Mouse (Mus musculus) monocyte, adult 5-6 weeks (primary cell): Measurements from ENCODE around the gene Spen. TPM values are rescaled to one million over a fixed set of nuclear protein-coding genes. Genes with fewer than 3 reads are reported as not detected.
"Not testable (repeated sequence)": the region's sequence is repeated elsewhere in the genome, so short reads cannot be mapped to it uniquely, and the experiment has no call there.

ENCODE experiments used
- ATAC-seq: fragments of 153-309, 156-312 bp; replicated peaks from 2 replicates; pipeline ENCODE4 v1.8.0; 2017; ENCODE audit warnings: mild to moderate bottlenecking; ENCODE audit not compliant: low TSS enrichment, insufficient number of reproducible peaks, severe bottlenecking, poor library complexity, low FRiP score
- total RNA-seq: library from RNA; stranded (forward); fragments of 200-1000, 200-491, 200-594 nt; gene quantifications from 3 replicates; pipeline ENCODE4 v1.2.3, GENCODE M21; 2017

The Spen gene
- total RNA-seq: 39.8 to 81.5 TPM (median 48.1 TPM) in 3 replicates

- ATAC-seq: peak; percentile 87
Observed at GRCm38 (mm10) chr4:141538408-141539212, at the start of gene Spen. Spen (minus strand) TSS chr4:141538597.

GRCm38 (mm10) chr4:141583919-141584318, 45.5 kb upstream of the Spen start:
- peak; percentile 5; the same call in 1 of the 2 replicates for ATAC-seq

- ATAC-seq: no peak
Observed at GRCm38 (mm10) chr4:141581051-141581450, 42.7 kb upstream of the Spen start.

DNA sequence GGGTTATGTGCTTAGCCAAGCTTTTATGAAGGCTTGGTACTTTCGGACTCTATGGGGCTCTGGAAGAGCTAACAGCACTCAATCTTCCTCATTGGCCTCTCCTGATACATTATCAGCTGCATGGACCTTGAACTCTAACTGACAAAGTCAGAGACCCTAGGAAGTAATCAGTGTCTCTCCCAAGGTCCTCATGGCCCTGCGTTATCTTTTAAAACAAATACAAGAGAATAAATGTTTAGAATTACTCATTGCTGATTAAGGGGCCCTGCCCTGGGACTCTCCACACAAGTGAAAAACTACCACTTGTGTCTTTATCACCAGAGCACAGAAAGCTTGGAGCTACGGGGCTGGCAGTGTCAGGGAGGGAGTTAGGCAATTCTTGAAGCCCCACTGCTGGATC, 40.4 kb upstream of the Spen start:
- ATAC-seq: no peak

- ATAC-seq: no peak
Observed at GRCm38 (mm10) chr4:141576877-141577276, 38.5 kb upstream of the Spen start.

DNA sequence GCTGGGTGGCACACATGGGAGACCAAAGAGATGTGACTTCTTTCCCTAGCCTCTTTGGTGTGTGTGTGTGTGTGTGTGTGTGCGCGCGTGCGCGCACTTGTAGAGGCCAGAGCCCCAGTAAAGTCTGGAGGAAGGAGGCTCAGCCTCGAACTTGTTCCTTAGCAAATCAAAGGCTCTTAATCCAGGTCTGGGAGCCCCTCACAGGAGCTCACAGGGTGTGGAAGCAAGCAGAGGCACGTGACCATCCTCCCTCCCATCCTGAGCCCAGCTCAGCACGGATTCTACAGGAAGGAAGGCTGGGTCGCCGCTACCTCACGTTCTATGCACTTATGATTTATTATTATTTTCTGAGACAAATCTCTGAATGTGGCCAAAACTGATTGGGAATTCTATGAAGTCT, 38.0 kb upstream of the Spen start:
- ATAC-seq: no peak

DNA sequence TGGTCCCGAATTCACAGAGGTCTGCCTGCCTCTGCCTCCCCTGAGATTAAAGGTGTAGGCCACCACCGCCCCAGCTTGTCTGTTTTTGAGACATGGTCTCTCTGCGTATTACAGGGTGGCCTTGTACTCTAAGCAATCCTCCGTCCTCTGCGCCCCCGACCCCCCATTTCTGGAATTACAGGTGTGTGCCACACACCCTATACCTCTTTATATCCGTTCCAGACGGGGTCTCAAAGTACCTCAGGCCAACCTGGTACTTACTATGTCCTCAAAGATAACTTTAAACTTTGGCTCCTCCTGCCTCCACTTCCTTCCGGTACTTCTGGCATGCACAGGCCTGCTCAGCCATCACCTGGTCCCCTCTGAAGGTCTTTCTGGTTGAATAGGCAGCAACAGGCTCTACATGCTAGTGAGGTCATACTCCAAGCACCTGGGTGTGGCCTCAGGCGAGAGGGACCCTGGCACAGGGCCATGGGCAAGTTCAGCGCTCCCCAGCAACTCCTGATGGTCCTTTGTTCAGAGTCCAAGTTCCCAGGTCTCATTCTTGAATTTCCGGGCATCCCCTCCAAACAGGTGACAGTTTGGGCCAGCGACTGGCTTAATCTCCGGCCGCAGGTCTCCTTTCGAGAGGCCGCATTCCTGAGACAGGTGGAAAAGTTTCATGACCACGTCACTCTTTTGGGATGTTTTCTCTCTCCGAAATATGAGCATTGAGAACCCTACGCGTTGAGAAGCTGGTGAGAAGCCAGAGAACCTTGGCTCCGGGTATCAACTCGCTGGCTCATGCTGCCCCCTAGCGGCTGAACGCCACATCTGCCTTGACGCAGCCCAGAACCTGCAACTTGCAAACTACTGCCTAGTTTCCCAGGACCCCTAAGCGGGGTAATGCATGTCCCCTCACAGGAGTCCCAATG, 36.6 kb upstream of the Spen start:
- peak; percentile 71 for ATAC-seq

DNA sequence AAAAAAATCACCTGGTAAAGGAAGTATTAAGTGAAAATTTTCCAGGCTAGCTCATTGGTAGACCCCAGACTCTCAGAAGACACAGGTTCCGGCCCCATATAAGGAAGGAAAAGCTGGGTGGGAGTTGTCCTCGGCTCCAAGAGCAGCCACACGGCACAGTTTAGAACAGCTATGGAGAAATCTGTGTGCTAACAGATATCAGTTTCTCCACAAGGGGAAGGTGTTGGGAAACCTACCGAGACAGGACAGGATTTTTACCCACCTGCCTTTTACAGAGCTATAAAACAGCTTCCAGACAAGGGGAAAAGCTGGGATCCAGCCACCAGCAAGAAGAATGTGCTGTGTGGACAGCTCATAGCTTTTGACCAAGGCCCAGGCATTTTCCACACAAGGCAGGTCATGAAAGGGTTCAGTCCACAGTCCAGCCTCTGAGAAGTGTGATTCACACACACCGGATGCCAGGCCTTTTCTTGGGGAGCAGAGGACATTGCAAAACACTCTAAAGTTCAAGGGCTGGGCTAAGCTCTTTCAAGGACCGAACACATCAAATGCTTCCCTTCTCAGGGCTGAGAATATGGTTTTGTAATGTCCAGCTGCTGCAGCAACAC, 35.1 kb upstream of the Spen start:
- peak; percentile 75 for ATAC-seq

DNA sequence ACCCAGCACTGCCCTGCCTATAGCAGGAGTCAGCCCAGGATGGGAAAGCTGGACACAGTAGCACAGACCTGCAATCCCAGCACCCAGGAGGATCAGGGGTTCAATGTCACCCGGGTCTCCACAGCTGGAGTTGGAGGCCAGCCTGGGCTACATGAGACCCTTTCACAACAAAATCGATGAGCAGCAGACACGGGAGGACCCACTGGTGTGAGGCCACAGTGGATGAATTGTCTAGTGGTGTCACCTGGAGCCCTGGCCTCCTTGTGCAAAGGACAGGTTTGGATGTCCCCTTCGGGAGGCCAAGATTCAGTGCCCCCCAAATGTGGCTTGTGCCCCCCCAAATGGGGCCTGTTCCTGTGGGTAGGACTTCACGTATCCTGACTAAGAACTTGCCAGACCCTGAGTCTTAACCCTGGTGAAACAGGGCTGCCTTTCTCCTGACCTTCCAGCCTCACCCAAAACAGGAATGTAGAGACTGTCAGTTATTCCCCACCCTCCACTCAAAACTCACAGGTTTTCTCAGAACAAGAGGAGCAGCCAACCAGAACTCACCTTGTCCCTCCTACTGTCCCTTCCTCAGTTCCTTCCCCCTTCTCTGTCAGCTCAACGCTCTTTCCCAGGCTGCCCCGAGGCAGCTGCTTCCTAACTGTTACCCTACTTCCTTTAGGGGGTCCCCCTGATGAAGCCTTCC, 34.4 kb upstream of the Spen start:
- ATAC-seq: no peak

- no peak for ATAC-seq
Observed at GRCm38 (mm10) chr4:141571934-141572333, 33.5 kb upstream of the Spen start.

DNA sequence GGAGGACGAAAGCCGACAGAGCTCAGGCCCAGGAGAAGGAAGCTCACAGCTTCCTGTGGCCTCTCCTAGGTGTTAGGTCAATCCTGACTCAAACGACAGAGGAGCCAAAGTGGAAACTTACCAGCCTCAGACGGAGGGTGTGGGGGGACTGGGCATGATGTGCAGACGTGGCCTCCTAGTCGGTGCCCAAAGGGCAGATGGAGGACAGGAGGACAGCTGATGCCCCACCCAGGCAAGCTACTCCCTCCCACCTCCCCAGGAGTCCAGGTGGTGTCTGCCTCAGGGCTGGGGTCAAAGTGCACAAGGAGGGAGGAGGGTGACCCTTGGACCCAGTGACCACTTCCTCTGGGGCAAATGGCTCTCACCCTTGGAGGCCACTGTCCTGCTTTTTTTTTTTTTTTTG, 32.9 kb upstream of the Spen start:
- ATAC-seq: no peak

GRCm38 (mm10) chr4:141570821-141571220, 32.4 kb upstream of the Spen start:
- no peak for ATAC-seq

DNA sequence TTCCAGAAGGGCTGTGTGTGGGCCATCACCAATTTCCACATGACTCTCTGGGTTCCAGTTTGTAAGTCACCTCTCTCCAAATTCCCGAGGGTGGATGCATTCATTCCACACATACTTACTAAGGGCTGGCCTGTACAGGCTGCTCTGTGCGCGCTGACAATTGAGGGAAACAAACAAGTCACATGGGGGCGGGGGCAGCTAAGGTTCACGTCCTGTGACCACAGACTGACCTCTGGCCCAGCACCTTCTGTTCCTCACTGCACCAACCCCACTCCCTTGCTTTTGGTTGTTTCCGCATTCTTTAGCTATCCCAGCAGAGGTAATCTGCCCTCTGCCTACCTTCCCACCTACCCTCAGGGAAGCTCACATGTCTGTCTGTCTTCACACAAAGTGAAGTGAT, 31.6 kb upstream of the Spen start:
- no peak for ATAC-seq

- no peak for ATAC-seq
Observed at GRCm38 (mm10) chr4:141568966-141569365, 30.6 kb upstream of the Spen start.

DNA sequence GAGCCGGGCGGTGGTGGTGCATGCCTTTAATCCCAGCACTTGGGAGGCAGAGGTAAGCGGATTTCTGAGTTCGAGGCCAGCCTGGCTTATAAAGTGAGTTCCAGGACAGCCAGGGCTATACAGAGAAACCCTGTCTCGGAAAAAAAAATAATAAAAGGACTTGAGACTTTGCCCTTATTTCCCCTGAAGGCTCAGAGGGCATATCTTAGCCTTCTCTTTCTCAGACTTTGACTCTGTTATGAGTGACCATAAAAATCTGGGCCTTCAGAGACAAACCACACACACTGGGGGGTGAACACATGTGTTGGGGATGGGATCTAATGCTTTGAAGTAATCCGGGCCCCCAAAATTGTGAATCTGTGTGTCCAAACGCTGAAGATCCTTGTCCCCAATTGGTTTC, 28.8 kb upstream of the Spen start:
- ATAC-seq: not testable (repeated sequence)

DNA sequence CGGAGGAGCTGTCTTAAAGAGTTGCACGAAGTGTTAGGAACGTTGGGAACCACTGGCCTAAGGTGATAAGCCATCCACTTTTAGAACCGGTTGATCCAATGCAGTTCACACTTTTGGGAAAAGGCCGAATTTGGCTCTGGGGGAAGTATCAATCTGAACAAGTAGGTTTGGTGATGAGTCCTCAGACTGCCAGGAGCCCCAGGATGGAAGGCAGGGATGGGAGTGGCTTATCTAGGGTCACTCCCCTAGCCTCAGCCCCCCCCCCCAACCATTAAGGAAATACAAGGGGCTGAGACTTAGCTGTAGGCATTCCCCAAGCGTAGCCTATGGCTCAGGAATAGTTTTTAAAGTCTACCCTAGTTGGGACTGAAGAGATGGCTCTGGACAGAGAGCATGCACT, 27.8 kb upstream of the Spen start:
- ATAC-seq: no peak

DNA sequence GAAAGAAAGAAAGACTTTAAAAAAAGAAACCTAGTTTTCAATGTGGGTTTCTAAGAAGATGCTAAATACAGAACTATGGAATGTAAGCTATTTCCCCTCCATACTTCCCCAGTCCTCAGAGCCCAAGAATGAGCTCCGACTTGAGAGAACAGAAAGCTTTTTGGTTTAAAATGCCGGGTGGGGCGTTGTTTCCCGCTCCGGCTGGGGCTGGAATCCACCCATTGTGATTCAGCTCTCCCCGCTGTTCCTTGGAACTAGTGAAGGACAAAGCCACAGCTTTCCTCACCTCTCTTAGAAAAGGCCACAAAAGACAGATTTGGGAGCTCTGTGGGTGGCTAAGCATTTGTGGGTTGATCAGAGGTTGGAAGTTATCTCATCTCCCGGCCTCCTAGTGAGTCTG, 26.9 kb upstream of the Spen start:
- no peak for ATAC-seq

DNA sequence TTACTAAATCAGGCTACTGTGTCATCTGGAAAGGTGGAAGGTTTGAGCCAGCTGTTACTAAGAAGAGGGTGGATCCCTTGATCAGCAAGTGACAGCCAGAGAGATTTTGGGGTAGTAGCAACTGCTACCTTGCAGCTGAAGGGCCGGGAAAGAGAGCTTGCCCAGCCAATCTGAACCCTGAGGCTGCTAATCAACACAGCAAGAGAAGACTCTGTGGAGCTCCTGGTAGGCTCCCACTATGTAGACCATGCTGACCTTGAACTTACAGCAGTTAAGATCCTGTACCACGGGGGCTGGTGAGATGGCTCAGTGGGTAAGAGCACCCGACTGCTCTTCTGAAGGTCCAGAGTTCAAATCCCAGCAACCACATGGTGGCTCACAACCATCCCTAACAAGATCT, 26.3 kb upstream of the Spen start:
- ATAC-seq: no peak

DNA sequence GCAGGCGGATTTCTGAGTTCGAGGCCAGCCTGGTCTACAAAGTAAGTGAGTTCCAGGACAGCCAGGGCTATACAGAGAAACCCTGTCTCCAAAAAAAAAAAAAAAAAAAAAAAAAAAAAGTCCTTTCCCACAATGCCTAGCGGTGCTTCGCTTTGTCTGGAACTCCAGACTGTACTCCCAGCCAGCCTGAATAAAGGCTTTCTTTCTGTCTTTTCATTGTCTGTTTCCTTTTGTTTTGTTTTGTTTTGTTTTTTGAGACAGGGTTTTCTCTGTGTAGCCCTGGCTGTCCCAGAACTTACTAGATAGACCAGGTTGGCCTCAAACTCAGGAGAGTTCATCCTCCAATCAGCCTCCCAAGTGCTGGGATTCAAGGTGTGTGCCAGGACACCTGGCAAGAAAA, 25.8 kb upstream of the Spen start:
- no peak for ATAC-seq
